Mouse (Mus musculus) left cerebral cortex, postnatal 36 days (tissue): ENCODE measurements around the gene Eno2. TPM values are rescaled to one million over a fixed set of nuclear protein-coding genes. Genes with fewer than 3 reads are reported as not detected.
A peak's percentile ranks its signal among the peaks of the same experiment; 100 is the strongest.
"Not testable (repeated sequence)": the region's sequence is repeated elsewhere in the genome, so short reads cannot be mapped to it uniquely, and the experiment has no call there.

Experiments
- DNase-seq, 2 experiments: peaks; one replicate each; pipeline ENCODE4 v3.0.0; 2021 to 2022; ENCODE audit warnings: low spot score in 2 of 2, mixed read lengths in 1 of 2
- intact Hi-C: fragments of 180-260 bp; cut with DNase I; formaldehyde crosslinking; loops from one replicate; pipeline ENCODE4 v1.15.1; 2025
- total RNA-seq, 2 experiments: library from RNA; stranded (reverse); gene quantifications; 2 replicates each; pipeline ENCODE4 v1.2.3; 2021

Gene Eno2
- total RNA-seq = 1,000 to 10,000 TPM; 1,042 to 1,110 TPM

DNA sequence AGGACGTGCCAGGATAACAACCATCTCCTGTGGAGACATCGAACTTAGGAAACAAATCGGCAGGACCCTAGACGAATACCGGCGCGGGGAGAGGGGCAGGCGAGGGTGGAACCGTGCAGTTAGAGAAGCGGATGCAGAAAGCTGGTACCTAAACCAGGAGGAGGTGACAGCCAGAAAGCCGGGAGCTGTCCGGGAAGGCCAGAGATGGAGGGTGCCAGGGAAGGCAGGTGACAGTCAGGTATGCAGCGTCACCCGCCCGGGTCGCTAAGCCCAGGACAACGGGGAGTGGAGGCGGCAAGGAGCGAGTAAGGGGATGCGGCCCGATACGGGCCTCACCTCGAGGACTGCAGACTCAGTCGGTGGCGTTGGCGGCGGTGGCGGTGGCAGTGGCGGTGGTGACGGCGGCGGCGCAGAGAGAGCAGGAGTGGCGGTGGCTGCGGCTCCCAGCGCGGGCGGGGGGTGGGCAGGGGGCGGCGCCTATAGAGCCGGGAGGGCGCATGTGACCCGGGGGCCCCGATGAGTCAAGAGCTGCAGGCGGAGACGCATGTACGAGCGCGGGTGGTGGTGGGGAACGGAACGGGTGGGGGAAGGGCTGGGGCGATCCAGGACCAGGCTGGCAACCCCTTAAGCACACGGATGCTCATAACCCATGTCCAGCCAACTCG lies at the start of gene Eno2:
Gene Eno2 (minus strand): TSS at position 573 of the 665 bp plus-strand sequence.
- intact Hi-C loops = loop anchor here (2.0 to 5.0 kb wide), 3 partner anchors 36 to 93 kb away; partner anchors contain the start of gene Gpr162
- DNase-seq = peak; percentile 71 to 83

DNA sequence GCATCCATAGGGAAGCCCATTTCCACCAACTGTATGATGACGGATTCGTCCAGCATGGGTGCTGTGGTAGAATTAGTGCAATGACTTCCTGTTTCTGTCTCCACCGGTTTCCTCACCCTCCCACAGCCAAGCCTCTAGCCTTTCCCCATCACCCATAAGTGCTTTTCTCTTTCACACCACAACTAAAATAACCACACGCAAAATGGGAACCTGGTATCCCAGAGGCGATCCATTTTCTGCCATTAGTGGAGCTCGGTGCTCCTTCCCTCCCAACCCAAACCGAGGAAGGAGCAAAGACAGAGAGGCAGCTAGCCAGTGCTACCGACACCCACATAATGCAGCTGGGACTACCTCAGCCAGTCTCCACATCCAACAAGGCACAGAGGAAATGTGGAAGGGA lies 48.5 kb upstream of the Eno2 start:
- DNase-seq = peak in 1 of 2 experiments; percentile 38
- intact Hi-C loops = no loop called here

DNA sequence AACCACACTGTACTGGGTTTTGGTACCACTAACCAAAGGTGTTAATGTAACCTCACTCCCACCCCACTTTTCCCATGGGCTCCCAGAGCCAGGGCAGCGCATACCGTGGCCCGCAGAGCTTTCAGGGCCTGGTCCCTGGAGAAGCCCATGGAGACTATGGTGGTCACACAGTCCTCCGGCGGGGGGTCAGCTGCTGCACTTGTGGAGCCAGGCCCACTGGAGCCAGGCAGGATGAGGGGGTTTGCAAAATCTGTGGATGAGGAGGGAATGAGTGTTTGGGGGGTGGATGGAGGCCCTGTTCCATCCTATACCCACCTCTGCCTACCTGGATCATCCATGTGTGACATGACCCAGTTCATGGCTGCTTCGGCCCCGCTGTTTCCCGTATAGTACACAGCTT lies 48.1 kb upstream of the Eno2 start:
- intact Hi-C loops = no loop called here
- no peak for DNase-seq

DNA sequence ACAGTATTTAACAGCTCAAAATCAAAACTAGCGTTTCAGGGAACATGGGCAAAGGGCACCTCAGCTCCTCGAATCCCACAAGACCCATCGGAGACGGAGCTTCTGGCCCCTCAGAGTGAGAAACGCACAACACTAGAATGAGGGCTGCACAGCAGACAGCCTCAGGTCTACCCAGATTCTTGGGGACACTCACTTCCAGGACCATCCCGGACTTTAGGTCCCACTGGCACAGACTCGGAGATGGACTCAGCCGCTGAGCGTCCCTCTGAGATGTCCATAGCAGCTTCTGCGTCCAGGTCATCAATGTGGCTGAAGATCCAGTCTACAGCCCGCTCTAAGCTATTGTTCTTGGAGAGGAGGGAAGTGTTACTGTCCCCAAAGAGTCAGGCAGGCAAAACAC lies 47.7 kb upstream of the Eno2 start:
- intact Hi-C loops = no loop called here
- DNase-seq = no peak

DNA sequence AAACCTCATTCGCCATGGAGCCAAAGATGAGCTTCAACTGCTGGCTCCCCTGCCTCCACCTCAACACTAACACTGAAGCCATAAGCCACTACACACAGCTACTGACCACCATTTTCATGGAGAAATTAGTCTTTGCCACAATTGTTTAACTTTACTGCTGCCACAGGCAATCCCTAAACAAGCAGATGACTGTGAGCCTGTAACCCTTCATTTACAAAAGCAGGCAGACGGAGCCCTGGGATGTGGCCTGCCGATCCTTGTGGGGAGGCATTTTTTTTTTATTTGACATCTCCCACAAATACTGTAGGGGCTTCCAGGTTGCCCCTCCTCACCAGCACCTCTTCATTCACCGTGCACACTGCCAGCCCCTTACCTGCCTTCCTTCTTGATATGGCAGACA lies 47.1 kb upstream of the Eno2 start:
- DNase-seq = no peak
- intact Hi-C loops = no loop called here

DNA sequence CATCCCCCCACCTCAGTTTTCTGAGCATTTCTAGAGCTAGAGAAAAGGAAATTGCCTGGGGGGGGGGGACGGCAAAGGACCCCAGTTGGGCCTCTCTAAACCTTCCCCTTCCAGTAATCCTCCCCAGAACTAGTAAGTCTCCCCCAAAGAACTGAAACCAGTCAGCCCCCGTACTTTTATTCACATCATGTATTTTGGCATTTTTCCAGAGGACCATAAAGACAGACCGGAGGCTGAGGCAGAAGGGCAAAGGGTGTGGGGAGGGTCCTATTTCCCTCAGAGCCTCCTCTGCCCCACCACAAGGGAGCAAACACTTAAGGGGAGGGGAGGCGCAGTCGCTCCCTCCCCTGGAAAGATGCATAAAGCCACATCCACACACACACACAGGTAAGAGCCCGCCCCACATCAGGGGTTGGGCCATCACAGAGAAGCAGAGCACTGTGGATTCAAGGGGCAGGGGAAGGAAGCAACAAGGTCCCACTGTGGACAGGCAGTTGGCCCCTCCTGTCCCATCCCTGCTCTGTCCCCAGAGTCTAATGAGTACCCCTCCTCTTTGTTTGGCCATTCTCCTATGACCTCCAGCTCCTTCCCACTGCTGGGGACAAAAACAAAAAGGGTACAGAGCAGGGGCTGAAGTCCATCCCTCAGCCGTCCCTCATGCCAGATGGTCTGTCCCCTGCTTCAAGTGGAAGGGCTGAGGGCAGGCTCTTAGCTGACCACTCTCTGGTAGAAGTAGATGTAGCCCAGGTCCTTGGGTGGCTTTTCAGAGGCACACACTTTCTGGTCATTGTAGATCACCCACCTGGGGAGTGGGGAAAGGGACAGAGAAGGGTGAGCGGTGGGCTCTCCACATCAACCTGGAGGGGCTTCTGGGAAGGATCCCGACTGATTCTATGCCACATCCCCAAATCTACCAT lies 45.6 kb upstream of the Eno2 start:
- intact Hi-C loops = no loop called here
- DNase-seq = no peak

DNA sequence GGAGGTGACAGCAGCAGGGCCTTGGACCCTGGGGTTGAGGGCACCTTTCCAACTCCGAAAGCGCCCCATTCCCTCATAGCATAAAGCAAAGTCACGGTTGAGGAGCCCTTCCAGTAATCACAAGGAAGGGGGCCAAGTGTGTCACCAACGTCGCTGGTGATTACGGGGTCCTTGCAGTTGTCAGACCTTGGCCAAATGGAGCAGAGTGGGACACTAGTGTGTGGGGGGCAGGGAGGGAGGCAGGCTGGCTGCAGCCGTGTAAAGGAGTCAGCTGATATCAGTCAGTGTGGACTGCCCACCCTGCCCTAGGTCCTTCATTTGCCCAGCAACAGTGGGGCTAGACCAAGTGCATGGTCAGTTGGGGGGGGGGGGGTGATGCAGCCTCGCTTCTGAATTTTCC lies 45.0 kb upstream of the Eno2 start:
- intact Hi-C loops = no loop called here
- DNase-seq = no peak

DNA sequence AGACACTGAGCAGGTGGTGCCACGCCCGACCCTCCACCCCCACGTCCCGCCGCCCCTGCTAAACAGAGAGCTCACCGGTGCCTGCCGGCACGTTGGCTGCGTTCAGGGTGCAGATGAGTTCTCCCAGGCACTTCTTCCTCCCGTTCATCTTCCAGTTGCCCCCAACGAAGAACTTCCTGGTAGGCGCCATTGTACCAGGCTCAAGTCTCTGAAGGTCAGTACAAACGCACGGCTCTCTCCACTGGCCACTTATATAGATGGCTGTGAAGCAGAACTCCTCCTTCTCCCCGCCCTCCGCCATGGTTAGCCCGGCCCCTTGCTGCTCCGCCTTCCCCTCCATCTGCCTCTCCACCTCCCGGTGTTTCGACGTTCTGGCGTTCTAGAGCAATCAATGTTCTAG lies 44.5 kb upstream of the Eno2 start, which contains the start of gene Tpi1:
Gene Tpi1 (minus strand): TSS at position 364 of the 400 bp plus-strand sequence.
- peak; percentile 87 to 89 for DNase-seq
- intact Hi-C loops = loop anchor here (2.0 kb wide), 1 partner anchor 45 kb away; the partner anchor contains the start of gene Eno2

DNA sequence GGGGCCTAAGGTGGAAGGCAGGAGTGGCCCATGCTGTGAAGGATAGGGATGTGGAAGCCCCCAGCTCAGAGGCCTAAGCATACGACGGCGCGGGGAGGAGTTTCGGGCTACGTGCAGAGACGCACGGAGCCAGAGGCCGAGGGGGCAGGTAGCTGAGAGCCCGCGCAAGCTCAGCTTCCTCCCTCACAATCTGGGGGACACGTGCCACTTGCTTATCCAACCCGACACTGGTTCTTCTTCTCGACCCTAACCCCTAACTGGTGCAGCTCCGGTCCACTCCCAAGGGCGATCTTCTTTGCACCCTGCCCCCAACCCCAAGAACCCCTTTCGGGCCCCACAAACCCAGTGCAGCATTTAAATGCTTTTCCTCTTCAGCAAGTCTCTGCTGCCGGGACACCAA lies 44.0 kb upstream of the Eno2 start:
- peak; percentile 68 to 80 for DNase-seq
- intact Hi-C loops = loop anchor here (2.0 kb wide), 1 partner anchor 45 kb away; the partner anchor contains the start of gene Eno2

DNA sequence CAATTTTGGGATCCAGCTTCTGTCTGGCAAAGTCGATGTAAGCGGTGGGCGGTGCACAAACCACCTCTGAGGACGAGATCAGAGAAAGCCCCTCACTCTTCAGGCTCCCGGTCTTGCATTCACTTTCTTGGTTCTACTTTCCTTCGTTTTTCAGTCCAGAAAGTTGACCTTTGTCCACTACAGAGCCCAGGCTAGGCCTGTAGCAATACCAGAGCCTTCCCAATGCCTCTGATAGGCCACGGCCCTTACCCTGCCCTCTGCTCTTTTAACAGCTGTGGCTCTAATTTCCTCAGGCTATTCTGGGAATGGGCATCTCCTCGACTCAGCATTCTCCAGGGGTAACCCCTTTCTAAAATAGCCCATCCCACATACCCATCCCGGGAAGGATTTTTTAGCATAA lies 43.4 kb upstream of the Eno2 start:
- peak in 1 of 2 experiments; percentile 32 for DNase-seq
- intact Hi-C loops = loop anchor here (2.0 kb wide), 1 partner anchor 44 kb away; the partner anchor contains the start of gene Eno2

DNA sequence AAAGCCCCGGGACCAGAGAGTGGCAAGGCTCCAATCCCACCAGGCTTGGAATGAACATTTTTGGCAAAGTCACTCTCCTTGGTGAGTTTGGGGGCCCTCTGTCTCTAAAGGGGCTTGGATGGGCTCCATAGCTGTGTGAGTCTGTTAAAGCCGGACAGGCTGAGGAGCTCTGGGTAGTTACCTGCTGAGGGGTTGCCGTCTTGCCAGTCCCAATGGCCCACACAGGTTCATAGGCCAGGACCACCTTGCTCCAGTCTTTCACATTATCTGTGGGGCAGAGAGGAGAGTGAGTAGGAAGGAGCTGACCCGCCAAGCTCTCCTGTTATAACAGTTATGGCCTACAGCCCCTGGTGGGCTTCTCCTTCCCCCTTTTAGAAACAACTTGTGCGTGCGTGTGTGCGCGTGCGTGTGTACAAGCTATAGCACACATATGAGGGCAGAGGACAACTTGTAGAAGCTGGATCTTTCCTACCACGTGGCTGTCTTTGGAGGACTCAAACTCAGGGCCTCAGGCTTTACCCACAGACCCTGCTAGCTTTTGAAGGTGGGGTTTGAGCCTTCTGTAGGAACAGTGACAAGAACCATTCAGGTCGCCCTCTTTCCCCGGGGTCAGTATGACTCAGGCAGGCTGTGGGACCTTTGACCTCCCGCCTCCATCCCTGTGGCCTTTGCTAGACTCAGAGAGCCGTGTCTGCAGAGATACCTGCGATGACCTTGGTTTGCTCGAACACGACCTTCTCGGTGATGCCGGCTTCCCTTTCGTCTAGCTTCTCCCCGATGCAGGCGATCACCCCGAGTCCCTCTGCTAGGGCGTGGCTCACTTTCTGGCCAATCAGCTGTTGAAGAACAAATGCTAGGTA lies 42.5 kb upstream of the Eno2 start:
- intact Hi-C loops = loop anchor here (2.0 kb wide), 1 partner anchor 43 kb away; the partner anchor contains the start of gene Eno2
- DNase-seq = no peak

DNA sequence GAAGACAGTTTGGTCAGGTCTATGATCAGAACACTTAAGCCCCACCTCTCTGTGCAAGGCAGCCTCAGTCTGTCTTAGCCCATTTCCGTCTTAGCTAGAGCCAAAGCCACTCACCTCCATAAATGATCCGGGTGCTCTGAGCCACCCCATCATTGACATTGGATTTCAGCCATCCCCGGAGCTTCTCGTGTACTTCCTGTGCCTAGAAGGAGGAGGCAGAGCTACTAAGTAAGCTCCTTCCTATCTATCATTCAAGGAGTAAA lies 41.9 kb upstream of the Eno2 start:
- DNase-seq = no peak
- intact Hi-C loops = no loop called here

DNA sequence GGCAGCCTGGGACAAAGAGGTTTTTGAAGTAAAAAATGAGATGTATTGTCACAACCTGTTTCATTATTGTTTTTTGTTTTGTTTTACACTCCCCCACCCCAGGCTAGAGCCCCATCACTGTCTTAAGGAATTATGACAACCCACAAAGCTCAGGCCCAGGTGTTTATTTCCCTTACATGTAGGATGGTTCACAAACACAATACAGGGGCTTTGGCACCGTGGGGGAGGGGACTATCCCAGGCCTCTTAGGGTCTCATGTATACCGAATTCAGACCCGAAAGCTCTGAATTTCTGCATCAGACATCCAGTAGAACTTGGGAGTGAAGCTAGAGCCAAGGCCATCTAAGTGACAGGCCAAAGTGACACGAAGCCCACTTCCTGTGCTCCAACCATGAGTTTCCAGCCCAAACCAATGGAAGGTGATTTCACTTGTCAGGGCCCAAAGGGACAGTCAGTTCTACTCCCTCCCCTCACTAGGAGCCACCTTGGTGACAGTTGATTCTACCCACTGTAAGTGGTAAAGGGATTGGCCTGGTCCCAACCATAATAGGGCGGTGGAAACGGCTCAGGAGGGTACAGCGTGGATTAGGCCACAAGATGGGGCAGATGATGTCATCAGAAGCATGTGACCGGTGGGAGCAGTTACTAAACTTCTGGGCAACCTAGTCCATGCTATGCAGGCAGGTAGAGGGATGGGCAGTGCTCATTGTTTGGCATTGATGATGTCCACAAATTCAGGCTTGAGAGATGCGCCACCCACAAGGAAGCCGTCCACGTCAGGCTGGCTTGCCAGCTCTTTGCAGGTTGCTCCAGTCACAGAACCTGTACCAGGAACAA lies 41.3 kb upstream of the Eno2 start:
- intact Hi-C loops, DNase-seq: not testable (repeated sequence)

DNA sequence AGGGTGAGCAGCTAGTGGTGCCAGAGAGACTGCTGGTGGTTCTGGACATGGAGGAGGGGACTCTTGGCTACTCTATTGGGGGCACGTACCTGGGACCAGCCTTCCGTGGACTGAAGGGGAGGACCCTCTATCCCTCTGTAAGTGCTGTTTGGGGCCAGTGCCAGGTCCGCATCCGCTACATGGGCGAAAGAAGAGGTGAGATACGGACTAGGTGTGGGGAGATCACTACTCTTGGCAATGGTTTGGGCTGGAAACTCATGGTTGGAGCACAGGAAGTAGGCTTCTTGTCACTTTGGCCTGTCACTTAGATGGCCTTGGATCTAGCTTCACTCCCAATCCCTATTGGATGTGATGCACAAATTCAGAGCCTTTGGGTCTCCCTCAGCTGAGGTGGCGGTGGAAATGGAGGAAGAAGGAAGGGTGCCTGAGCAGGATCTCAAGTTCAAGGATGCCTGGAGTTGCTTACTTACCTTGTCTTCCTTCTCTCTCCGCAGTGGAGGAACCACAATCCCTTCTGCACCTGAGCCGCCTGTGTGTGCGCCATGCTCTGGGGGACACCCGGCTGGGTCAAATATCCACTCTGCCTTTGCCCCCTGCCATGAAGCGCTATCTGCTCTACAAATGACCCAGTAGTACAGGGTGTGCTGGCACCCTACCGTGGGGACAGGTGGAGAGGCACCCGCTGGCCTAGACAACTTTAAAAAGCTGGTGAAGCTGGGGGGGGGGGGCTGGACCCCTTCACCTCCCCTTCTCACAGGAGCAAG lies 40.5 kb upstream of the Eno2 start:
- no peak for DNase-seq
- intact Hi-C loops = no loop called here

DNA sequence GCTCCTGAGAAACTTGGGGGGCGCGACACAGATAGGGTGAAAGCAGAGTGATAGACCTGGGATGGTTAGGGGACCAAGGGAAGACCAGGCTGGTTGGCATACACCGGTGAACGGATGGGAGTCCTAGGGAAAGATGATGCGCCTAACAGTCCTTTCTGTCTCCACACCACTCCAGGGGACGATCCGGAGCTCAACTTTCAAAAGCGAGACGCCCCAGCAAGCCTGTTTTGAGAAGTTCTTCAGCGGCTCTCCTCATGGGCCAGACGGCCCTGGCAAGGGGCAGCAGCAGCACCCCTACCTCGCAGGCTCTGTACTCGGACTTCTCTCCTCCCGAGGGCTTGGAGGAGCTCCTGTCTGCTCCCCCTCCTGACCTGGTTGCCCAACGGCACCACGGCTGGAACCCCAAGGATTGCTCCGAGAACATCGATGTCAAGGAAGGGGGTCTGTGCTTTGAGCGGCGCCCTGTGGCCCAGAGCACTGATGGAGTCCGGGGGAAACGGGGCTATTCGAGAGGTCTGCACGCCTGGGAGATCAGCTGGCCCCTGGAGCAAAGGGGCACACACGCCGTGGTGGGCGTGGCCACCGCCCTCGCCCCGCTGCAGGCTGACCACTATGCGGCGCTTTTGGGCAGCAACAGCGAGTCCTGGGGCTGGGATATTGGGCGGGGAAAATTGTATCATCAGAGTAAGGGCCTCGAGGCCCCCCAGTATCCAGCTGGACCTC lies 39.7 kb upstream of the Eno2 start:
- DNase-seq = peak; percentile 61 to 66
- intact Hi-C loops = no loop called here

DNA sequence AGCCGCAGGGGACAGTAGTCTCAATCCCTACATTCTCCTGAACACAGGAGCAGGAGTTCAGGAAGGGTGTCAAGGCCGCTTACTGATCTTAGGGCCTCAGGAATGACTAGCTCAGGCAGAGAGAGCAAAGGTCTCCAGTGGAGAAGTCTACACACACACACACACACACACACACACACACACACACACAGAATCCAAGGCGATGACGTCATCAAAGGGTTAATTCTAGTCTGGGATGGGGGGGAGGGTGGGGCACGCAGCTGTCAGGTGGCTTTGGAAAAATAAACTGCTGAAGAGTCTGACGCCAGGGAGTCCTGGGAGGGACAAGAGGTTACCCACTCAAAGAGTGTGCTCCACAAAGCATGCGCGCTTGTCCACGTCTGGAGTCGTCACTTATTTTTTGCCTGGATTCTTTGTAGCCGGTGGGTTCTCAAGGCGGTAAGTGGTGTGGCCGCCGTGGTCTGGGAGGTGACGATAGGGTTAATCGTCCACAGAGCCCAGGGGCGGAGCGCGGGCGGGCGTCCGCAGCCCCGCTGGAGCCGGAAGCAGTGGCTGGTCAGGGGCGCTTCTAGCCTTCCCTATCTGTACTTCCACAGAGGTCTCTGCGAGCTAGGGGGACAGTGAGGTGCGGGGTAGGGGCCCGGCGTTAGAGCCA lies 39.0 kb upstream of the Eno2 start, which contains the start of gene Spsb2:
Gene Spsb2 (plus strand): TSS at position 304 of the 655 bp plus-strand sequence.
- intact Hi-C loops = no loop called here
- DNase-seq = peak in 1 of 2 experiments; percentile 48

DNA sequence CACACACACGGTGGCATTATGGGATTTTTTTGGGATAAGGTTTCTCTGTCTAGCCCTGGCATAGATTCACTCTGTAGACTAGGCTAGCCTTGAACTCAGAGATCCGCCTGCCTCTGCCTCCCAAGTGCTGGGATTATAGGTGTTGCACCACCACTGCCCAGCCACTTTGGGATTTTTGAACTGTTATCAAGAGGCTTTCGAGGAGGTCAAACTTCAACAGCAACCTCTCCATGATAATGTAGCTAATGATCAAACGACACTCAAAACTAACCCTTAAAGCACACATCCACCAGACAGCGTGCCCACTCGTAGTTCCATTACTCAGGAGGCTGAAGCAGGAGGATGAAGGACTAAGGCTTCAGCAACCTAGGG lies 38.5 kb upstream of the Eno2 start:
- DNase-seq = no peak
- intact Hi-C loops = no loop called here
